Mouse (Mus musculus) hindbrain, embryonic 11.5 days (tissue): ENCODE results near the gene Wwc2. TPM values are rescaled to one million over a fixed set of nuclear protein-coding genes. Genes with fewer than 3 reads are reported as not detected.

Experiments
- ATAC-seq: fragments of 200-750 bp; cut with Nextera tagmentation; 2 replicates; pipeline ENCODE4 v1.8.0; 2017; ENCODE audit warnings: mild to moderate bottlenecking, moderate TSS enrichment, moderate library complexity; ENCODE audit not compliant: low FRiP score
- DNase-seq: peaks from one replicate; pipeline ENCODE4 v3.0.0-alpha.2; 2015; ENCODE audit warnings: low spot score
- H3K27ac ChIP-seq: fragments of 300-500 bp; sonication (generic); 2 replicates; pipeline ENCODE4 v1.5.1; 2014; ENCODE audit warnings: mild to moderate bottlenecking, low read depth, low read length
- H3K27me3 ChIP-seq: fragments of 300-500 bp; sonication (generic); 2 replicates; pipeline ENCODE4 v1.6.1; 2014; ENCODE audit warnings: mild to moderate bottlenecking, low read length, moderate library complexity, mixed read lengths; ENCODE audit not compliant: control insufficient read depth, insufficient read depth
- H3K36me3 ChIP-seq: fragments of 300-500 bp; sonication (generic); 2 replicates; pipeline ENCODE4 v1.6.1; 2014; ENCODE audit warnings: mild to moderate bottlenecking, low read length, moderate library complexity, mixed read lengths; ENCODE audit not compliant: control insufficient read depth, insufficient read depth
- H3K4me1 ChIP-seq: fragments of 300-500 bp; sonication (generic); replicated peaks from 2 replicates; pipeline ENCODE4 v1.6.1; 2014; ENCODE audit warnings: low read length, mixed read lengths; ENCODE audit not compliant: control insufficient read depth, insufficient read depth
- H3K4me2 ChIP-seq: fragments of 300-500 bp; sonication (generic); replicated peaks from 2 replicates; pipeline ENCODE4 v1.6.1; 2014; ENCODE audit warnings: mild to moderate bottlenecking, low read depth, low read length
- H3K4me3 ChIP-seq: fragments of 300-500 bp; sonication (generic); 2 replicates; pipeline ENCODE4 v1.5.1; 2014; ENCODE audit warnings: low read depth, low read length
- H3K9ac ChIP-seq: fragments of 300-500 bp; sonication (generic); 2 replicates; pipeline ENCODE4 v1.6.1; 2014; ENCODE audit warnings: low read depth, low read length
- H3K9me3 ChIP-seq: fragments of 300-500 bp; sonication (generic); 2 replicates; pipeline ENCODE4 v1.6.1; 2016; ENCODE audit warnings: low read length; ENCODE audit not compliant: control insufficient read depth
- WGBS: fragments of 180-500 bp; shearing (Covaris S2); extraction: QIAGEN DNeasy Blood & Tissue Kit; methylation state at CpG from one replicate; pipeline ENCODE4 v1.1.7; 2014; 5-methylcytosine and 5-hydroxymethylcytosine counted together
- polyA plus RNA-seq: library from polyadenylated mRNA; unstranded; fragments of >200 nt; fragmentation: Nextera tagmentation; extraction: Ambion mirVana; gene quantifications from 2 replicates; pipeline ENCODE4 v1.2.1, GENCODE M21; 2014

Gene Wwc2
- polyA plus RNA-seq, 1 experiment from 2014 or later, result 10.0 TPM

GRCm38 (mm10) chr8:47900361-47900760 lies 90.4 kb downstream of the Wwc2 start:
- Histone ChIP-seq H3K9me3 (no peaks in the 10 kb centered on the region), H3K4me2 (no peak overlapping the region), H3K4me3 (no peak overlapping the region), H3K4me1 (no peaks in the 10 kb centered on the region), H3K27ac (no peak overlapping the region), H3K36me3 (no peaks in the 10 kb centered on the region), H3K27me3 (no peaks in the 10 kb centered on the region), H3K9ac (no peak overlapping the region)
- no peak for ATAC-seq
- WGBS, result 95% methylated on average over 9 of the region's 9 CpGs
- DNase-seq, result no peak

- Histone ChIP-seq H3K4me3 (no peak overlapping the region), H3K4me1 (no peaks in the 10 kb centered on the region), H3K9me3 (no peaks in the 10 kb centered on the region), H3K27ac (no peak overlapping the region), H3K36me3 (no peaks in the 10 kb centered on the region), H3K9ac (no peak overlapping the region), H3K27me3 (no peaks in the 10 kb centered on the region), H3K4me2 (no peak overlapping the region)
- DNase-seq (no peak), ATAC-seq (no peak)
- WGBS, result 86% methylated on average over 3 of the region's 3 CpGs
These were observed 90.8 kb downstream of the Wwc2 start for GRCm38 (mm10) chr8:47899891-47900290.

GRCm38 (mm10) chr8:47892419-47892818 lies 98.3 kb downstream of the Wwc2 start:
- no peak overlapping the region for H3K9ac ChIP-seq
- ATAC-seq (no peak), DNase-seq (no peak)
- no peak overlapping the region for H3K4me2 ChIP-seq
- WGBS, result 93% methylated on average over 3 of the region's 3 CpGs
- no peak overlapping the region for H3K4me3 ChIP-seq
- 0 out of 2 replicates have a peak, but pooled peaks cover 2% of the 10 kb centered on the region for H3K4me1 ChIP-seq
- no peaks in the 10 kb centered on the region for H3K9me3 ChIP-seq
- H3K27ac ChIP-seq, result no peak overlapping the region
- H3K36me3 ChIP-seq, result no peaks in the 10 kb centered on the region
- no peaks in the 10 kb centered on the region for H3K27me3 ChIP-seq

GRCm38 (mm10) chr8:47891641-47892040 lies 99.1 kb downstream of the Wwc2 start:
- no peaks in the 10 kb centered on the region for H3K27me3 ChIP-seq
- H3K27ac ChIP-seq, result no peak overlapping the region
- WGBS, result 79% methylated on average over 13 of the region's 13 CpGs
- H3K4me3 ChIP-seq, result no peak overlapping the region
- H3K9me3 ChIP-seq, result no peaks in the 10 kb centered on the region
- no peak overlapping the region for H3K9ac ChIP-seq
- no peak for DNase-seq
- no peaks in the 10 kb centered on the region for H3K36me3 ChIP-seq
- no peak overlapping the region for H3K4me2 ChIP-seq
- ATAC-seq, result no peak
- 0 out of 2 replicates have a peak, but pooled peaks cover 2% of the 10 kb centered on the region for H3K4me1 ChIP-seq

- 0 out of 2 replicates have a peak, but pooled peaks cover 2% of the 10 kb centered on the region for H3K4me1 ChIP-seq
- H3K27me3 ChIP-seq, result no peaks in the 10 kb centered on the region
- no peak overlapping the region for H3K27ac ChIP-seq
- DNase-seq (no peak), ATAC-seq (no peak)
- H3K36me3 ChIP-seq, result no peaks in the 10 kb centered on the region
- no peaks in the 10 kb centered on the region for H3K9me3 ChIP-seq
- 82% methylated on average over 13 of the region's 13 CpGs for WGBS
- no peak overlapping the region for H3K4me2 ChIP-seq
- H3K4me3 ChIP-seq, result no peak overlapping the region
- H3K9ac ChIP-seq, result no peak overlapping the region
These were observed 99.9 kb downstream of the Wwc2 start for GRCm38 (mm10) chr8:47890814-47891210.

- Histone ChIP-seq H3K4me1 (0 out of 2 replicates have a peak, but pooled peaks cover 2% of the 10 kb centered on the region), H3K4me3 (no peak overlapping the region), H3K9ac (no peak overlapping the region), H3K36me3 (no peaks in the 10 kb centered on the region), H3K4me2 (no peak overlapping the region), H3K27ac (no peak overlapping the region), H3K27me3 (no peaks in the 10 kb centered on the region), H3K9me3 (no peaks in the 10 kb centered on the region)
- 63% methylated on average over 23 of the region's 23 CpGs for WGBS
- ATAC-seq (peak; percentile 57; the same call in 1 of the 2 replicates), DNase-seq (peak; percentile 30)
These were observed 100.5 kb downstream of the Wwc2 start for GRCm38 (mm10) chr8:47889936-47890813.

GRCm38 (mm10) chr8:47888841-47889570 lies 101.7 kb downstream of the Wwc2 start:
- ATAC-seq (no peak), DNase-seq (no peak)
- H3K27ac ChIP-seq, result no peak overlapping the region
- 64% methylated on average over 11 of the region's 11 CpGs for WGBS
- H3K27me3 ChIP-seq, result no peaks in the 10 kb centered on the region
- no peaks in the 10 kb centered on the region for H3K9me3 ChIP-seq
- no peak overlapping the region for H3K4me2 ChIP-seq
- H3K4me3 ChIP-seq, result no peak overlapping the region
- H3K36me3 ChIP-seq, result no peaks in the 10 kb centered on the region
- H3K4me1 ChIP-seq, result 0 out of 2 replicates have a peak, but pooled peaks cover 2% of the 10 kb centered on the region
- no peak overlapping the region for H3K9ac ChIP-seq

GRCm38 (mm10) chr8:47884306-47884705 lies 106.4 kb downstream of the Wwc2 start:
- no peak overlapping the region for H3K4me3 ChIP-seq
- 89% methylated on average over 5 of the region's 5 CpGs for WGBS
- no peaks in the 10 kb centered on the region for H3K9me3 ChIP-seq
- H3K36me3 ChIP-seq, result no peaks in the 10 kb centered on the region
- no peak overlapping the region for H3K4me2 ChIP-seq
- ATAC-seq, result no peak
- no peak overlapping the region for H3K9ac ChIP-seq
- DNase-seq, result no peak
- no peaks in the 10 kb centered on the region for H3K27me3 ChIP-seq
- no peaks in the 10 kb centered on the region for H3K4me1 ChIP-seq
- H3K27ac ChIP-seq, result no peak overlapping the region
